Mouse (Mus musculus) spleen, adult 2 months (tissue): ENCODE measurements around the gene Cct2.

ENCODE experiments used
- CTCF ChIP-seq: fragments of 200-500 bp; IDR thresholded peaks from 2 replicates; pipeline ENCODE4 v1.5.1; 2011; ENCODE audit warnings: mild to moderate bottlenecking, inconsistent platforms; ENCODE audit not compliant: insufficient read depth, insufficient read length, insufficient replicate concordance; ENCODE audit errors: extremely low read depth
- POLR2A ChIP-seq: fragments of 200-500 bp; IDR thresholded peaks from 2 replicates; pipeline ENCODE4 v1.6.1; 2011; ENCODE audit warnings: low read depth, low read length, inconsistent platforms

GRCm38 (mm10) chr10:117042295-117042694 lies 21.3 kb downstream of the Cct2 start:
- TF ChIP-seq POLR2A (no peak), CTCF (no peak)
